Mouse (Mus musculus) ES-Bruce4 (cell line): ENCODE measurements around the gene Slc38a3.

ENCODE experiments used
- CTCF ChIP-seq: IDR thresholded peaks from one replicate; pipeline ENCODE4 v1.8.1; 2011; ENCODE audit warnings: low read depth, low read length
- EP300 ChIP-seq: IDR thresholded peaks from 2 replicates; pipeline ENCODE4 v1.6.1; 2011; ENCODE audit warnings: low read depth, low read length; ENCODE audit not compliant: insufficient read depth
- POLR2A ChIP-seq: IDR thresholded peaks from one replicate; pipeline ENCODE4 v1.8.1; 2011; ENCODE audit warnings: low read length; ENCODE audit not compliant: insufficient read depth

DNA sequence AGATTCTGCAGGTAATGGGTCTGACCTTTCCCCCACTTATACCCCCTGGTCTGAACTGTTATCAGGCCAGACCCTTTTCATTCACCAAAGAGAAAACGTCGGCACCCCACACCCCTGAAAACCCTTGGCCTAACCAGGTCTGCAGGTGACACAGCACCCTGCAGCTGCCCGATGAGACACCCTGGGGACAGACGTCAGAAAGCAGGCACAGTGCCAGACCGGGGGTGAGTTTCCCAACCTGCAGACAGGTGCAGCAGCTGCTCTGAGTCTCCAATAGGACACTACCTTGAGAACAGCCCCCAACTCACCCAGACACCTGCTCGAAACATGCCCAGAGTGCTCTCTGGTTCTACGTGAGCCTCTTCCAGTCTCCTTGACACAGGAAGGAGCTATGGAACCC, 19.6 kb upstream of the Slc38a3 start:
- TF ChIP-seq CTCF: no peak
- TF ChIP-seq POLR2A: no peak
- TF ChIP-seq EP300: no peak
